Mouse (Mus musculus): ENCODE measurements around the gene Zranb2.

- no peak for TF ChIP-seq TCF12 (IDR thresholded peaks at IDR 0.05; ENCODE audit: insufficient read depth, poor library complexity, severe bottlenecking)
- no peak for TF ChIP-seq CEBPB (IDR thresholded peaks at IDR 0.05; ENCODE audit: insufficient read depth, poor library complexity, severe bottlenecking)
- no peak for TF ChIP-seq POLR2A (IDR thresholded peaks at IDR 0.05; ENCODE audit: insufficient read length, low read depth)
- TF ChIP-seq USF1 (IDR thresholded peaks at IDR 0.05; ENCODE audit: low read depth) = no peak
- no peak for TF ChIP-seq MAX (IDR thresholded peaks at IDR 0.05; ENCODE audit: low read depth)
- no peak for TF ChIP-seq POLR2AphosphoS2 (IDR thresholded peaks at IDR 0.05; ENCODE audit: insufficient read length, low read depth)
- no peak for TF ChIP-seq REST (IDR thresholded peaks at IDR 0.05; ENCODE audit: insufficient read depth, insufficient read length)
- no peak for TF ChIP-seq E2F4 (IDR thresholded peaks at IDR 0.05; ENCODE audit: insufficient read depth)
- TF ChIP-seq TCF3 (IDR thresholded peaks at IDR 0.05; ENCODE audit: insufficient read length, low read depth) = no peak
- TF ChIP-seq MYOG (IDR thresholded peaks at IDR 0.05; ENCODE audit: control insufficient read depth in 1 of 3, insufficient read depth in 1 of 3, insufficient read length in 2 of 3, low read depth in 2 of 3) = no peak
These were observed 42.9 kb downstream of the Zranb2 start for GRCm38 (mm10) chr3:157576862-157577261.
